Mouse (Mus musculus) olfactory bulb, adult 2 months (tissue): ENCODE measurements around the gene Vmn2r102. TPM values are rescaled to one million over a fixed set of nuclear protein-coding genes. Genes with fewer than 3 reads are reported as not detected.

ENCODE experiments used
- H3K27ac ChIP-seq: fragments of 200-500 bp; 2 replicates; pipeline ENCODE4 v1.5.1; 2012; ENCODE audit warnings: low read depth, low read length; ENCODE audit not compliant: insufficient read depth
- H3K4me1 ChIP-seq: fragments of 200-500 bp; 2 replicates; pipeline ENCODE4 v1.6.1; 2012; ENCODE audit warnings: low read length; ENCODE audit not compliant: control insufficient read depth, insufficient read depth
- H3K4me3 ChIP-seq: fragments of 200-500 bp; 2 replicates; pipeline ENCODE4 v1.5.1; 2012; ENCODE audit warnings: mild to moderate bottlenecking, low read depth, low read length, moderate library complexity; ENCODE audit not compliant: insufficient read depth
- CTCF ChIP-seq: fragments of 200-500 bp; IDR thresholded peaks from 2 replicates; pipeline ENCODE4 v1.5.1; 2012; ENCODE audit warnings: low read depth, mild to moderate bottlenecking, low read length, moderate library complexity; ENCODE audit not compliant: insufficient read depth
- POLR2A ChIP-seq: fragments of 200-500 bp; IDR thresholded peaks from 2 replicates; pipeline ENCODE4 v1.6.1; 2012; ENCODE audit warnings: mild to moderate bottlenecking, low read depth, low read length, moderate library complexity; ENCODE audit not compliant: insufficient read depth
- WGBS: fragments of 180-500 bp; shearing (Covaris S2); methylation state at CpG from one replicate; pipeline ENCODE4 v1.1.7; 2018; 5-methylcytosine and 5-hydroxymethylcytosine counted together
- polyA plus RNA-seq: library from polyadenylated mRNA; stranded (reverse); fragments of >200 nt; gene quantifications from 2 replicates; pipeline ENCODE4 v1.2.4, GENCODE M21; 2012; ENCODE audit warnings: low replicate concordance; ENCODE audit not compliant: missing spikeins, insufficient read depth, insufficient read length

The Vmn2r102 gene
- not detected in 2 replicates for polyA plus RNA-seq

- TF ChIP-seq POLR2A: no peak
- TF ChIP-seq CTCF: no peak
- H3K27ac ChIP-seq: no peak within 1 kb of the TSS
- no peaks in the 10 kb centered on the region for H3K4me1 ChIP-seq
- H3K4me3 ChIP-seq: no peak within 1 kb of the TSS
- 61% methylated on average over 2 of the region's 2 CpGs for WGBS
Measured at GRCm38 (mm10) chr17:19660028-19660427, at the start of gene Vmn2r102. Gene Vmn2r102, plus strand, starts transcription at chr17:19660328.

GRCm38 (mm10) chr17:19629328-19629727, 30.8 kb upstream of the Vmn2r102 start:
- WGBS: 88% methylated on average over 1 of the region's 1 CpGs

GRCm38 (mm10) chr17:19658447-19658846, 1.7 kb upstream of the Vmn2r102 start:
- Histone ChIP-seq H3K4me1 (no peaks in the 10 kb centered on the region), H3K27ac (no peak overlapping the region), H3K4me3 (no peak overlapping the region)
- TF ChIP-seq CTCF (no peak), POLR2A (no peak)
- WGBS: 56% methylated on average over 3 of the region's 3 CpGs

More at GRCm38 (mm10) chr17:19629328-19629727, 30.8 kb upstream of the Vmn2r102 start:
- TF ChIP-seq CTCF: no peak
- no peak for TF ChIP-seq POLR2A
- Histone ChIP-seq H3K27ac (no peak overlapping the region), H3K4me1 (no peaks in the 10 kb centered on the region), H3K4me3 (no peak overlapping the region)

- no peak overlapping the region for H3K4me3 ChIP-seq
- no peak overlapping the region for H3K27ac ChIP-seq
- H3K4me1 ChIP-seq: no peaks in the 10 kb centered on the region
- no peak for TF ChIP-seq POLR2A
- no peak for TF ChIP-seq CTCF
Measured at GRCm38 (mm10) chr17:19692062-19692461, 31.9 kb downstream of the Vmn2r102 start.

Other genes with a start within 250 kb of the Vmn2r102 start
- gene Vmn2r100, start 155.6 kb upstream of the Vmn2r102 start, polyA plus RNA-seq: not detected in 2 replicates
- gene Vmn2r101, start 83.1 kb upstream of the Vmn2r102 start, polyA plus RNA-seq: not detected in 2 replicates
- gene Vmn2r103, start 113.0 kb downstream of the Vmn2r102 start, polyA plus RNA-seq: not detected in 2 replicates